Mouse (Mus musculus): ENCODE results near the gene Wfdc10. TPM values are rescaled to one million over a fixed set of nuclear protein-coding genes. Genes with fewer than 3 reads are reported as not detected.
A peak's percentile ranks its signal among the peaks of the same experiment; 100 is the strongest.
"Not testable (repeated sequence)": the region's sequence is repeated elsewhere in the genome, so short reads cannot be mapped to it uniquely, and the experiment has no call there.

Wfdc10 gene
- not detected in 2 replicates for polyA plus RNA-seq (2015; fragmentation: Nextera tagmentation; extraction: Ambion mirVana)

DNA sequence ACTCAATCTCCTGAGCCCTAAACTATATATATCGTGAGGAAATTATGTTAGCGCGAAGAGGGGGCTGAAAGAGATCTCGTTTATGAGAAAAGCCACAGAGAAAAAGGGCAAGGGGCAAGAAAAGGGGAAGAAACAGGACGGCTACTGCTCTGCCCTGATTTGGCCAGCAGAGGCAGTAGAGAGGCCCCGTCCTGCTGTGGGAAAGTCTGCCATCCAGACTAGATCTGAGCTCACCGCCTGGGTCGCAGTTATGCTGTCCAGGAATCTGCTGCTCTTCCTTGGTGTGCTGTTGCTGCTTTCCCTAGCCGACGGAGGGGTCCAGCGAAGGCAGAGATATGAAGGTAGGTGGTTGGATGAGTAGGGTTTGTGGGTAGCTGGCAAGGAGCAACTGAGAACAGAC is at the start of gene Wfdc10:
Gene Wfdc10, plus strand, starts transcription at position 189 of the 400 bp plus-strand sequence.
- WGBS (ENCODE audit: insufficient replicate concordance) = 14% methylated on average over 11 of the region's 11 CpGs

DNA sequence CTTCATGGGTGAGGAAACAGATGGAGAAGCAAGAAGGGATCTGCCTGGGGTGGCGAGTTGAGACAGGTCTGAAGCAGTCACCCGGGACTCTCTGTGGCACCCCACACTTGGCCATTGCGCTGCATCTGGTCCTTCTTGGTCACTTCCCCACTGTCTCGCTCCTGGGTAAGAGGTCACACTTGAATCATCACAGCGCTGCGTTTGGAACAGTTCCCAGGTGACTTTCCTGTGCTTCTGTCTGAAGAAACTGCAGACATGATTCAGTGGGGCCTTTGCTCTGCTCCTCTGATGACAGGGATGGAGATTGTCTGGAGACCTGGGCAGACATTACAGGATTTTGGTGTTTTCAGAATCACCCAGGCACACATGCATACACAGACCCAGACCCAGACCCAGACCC is 47.1 kb upstream of the Wfdc10 start:
- DNase-seq = no peak
- Histone ChIP-seq H3K27ac (no peak overlapping the region), H3K9me3 (replicated peaks) (no peaks in the 10 kb centered on the region), H3K27me3 (no peaks in the 10 kb centered on the region), H3K4me3 (replicated peaks) (no peak overlapping the region), H3K4me1 (replicated peaks) (no peaks in the 10 kb centered on the region), H3K4me2 (no peak overlapping the region), H3K36me3 (no peaks in the 10 kb centered on the region), H3K9ac (no peak overlapping the region)
- 61% methylated on average over 6 of the region's 6 CpGs for WGBS (ENCODE audit: insufficient replicate concordance)
- no peak for ATAC-seq (ENCODE audit: low read depth)

More for the DNA sequence above, at the start of gene Wfdc10:
- H3K4me3 ChIP-seq (replicated peaks) = no peak within 1 kb of the TSS
- DNase-seq (peak; percentile 3), ATAC-seq (ENCODE audit: low read depth) (no peak)
- no peaks in the 10 kb centered on the region for H3K27me3 ChIP-seq
- no peak within 1 kb of the TSS for H3K4me2 ChIP-seq
- no peaks in the 10 kb centered on the region for H3K4me1 ChIP-seq (replicated peaks)
- H3K36me3 ChIP-seq = no peaks in the 10 kb centered on the region
- H3K27ac ChIP-seq = no peak within 1 kb of the TSS
- H3K9me3 ChIP-seq (replicated peaks) = no peaks in the 10 kb centered on the region
- H3K9ac ChIP-seq = no peak within 1 kb of the TSS

DNA sequence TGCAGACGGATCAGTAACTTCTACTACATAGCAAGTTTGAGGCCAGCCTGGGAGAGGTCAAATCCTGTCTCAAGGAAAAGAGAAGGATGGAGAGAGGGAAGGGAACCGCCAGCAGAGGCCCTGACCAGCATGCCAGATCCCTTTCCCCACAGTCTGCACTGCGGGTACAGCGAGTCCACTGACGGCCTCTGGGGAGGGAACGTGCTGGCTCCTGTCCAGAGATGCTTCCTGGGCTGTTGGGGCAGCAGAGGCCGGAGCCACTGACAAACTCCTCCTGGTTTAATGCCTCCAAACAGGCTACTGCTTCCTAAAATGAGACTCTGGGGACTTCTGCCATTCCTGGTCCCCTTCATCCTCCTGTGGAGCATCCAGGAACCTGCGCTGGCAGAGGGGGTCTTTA is 42.4 kb upstream of the Wfdc10 start, which contains the start of the genes Wfdc6b and Wfdc8:
Gene Wfdc6b, plus strand, starts transcription at position 52 of the 400 bp plus-strand sequence.
Gene Wfdc8, minus strand, starts transcription at position 156 of the 400 bp plus-strand sequence.
- not testable (repeated sequence) for H3K9me3 ChIP-seq (replicated peaks); DNase-seq; H3K4me2 ChIP-seq; H3K36me3 ChIP-seq; H3K4me1 ChIP-seq (replicated peaks); H3K27ac ChIP-seq; H3K9ac ChIP-seq; H3K27me3 ChIP-seq; H3K4me3 ChIP-seq (replicated peaks); ATAC-seq (ENCODE audit: low read depth)
- 54% methylated on average over 8 of the region's 8 CpGs for WGBS (ENCODE audit: insufficient replicate concordance)

DNA sequence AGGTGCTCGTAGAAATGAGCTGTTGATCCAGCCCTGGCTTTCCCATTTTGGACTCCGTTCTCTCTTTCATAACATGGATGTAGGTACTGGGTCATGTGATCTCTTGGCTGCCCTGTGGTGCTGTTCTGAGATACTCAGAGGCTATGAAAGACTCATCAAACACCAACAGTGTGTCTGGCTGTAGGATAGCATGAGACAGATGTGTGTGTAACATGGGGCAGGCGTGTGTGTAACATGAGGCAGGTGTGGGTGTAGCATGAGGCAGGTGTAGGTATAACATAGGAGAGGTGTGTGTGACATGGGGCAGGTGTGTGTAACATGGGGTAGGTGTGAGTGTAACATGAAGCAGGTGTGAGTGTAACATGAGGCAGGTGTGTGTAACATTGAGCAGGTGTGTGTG is 40.5 kb upstream of the Wfdc10 start:
- WGBS (ENCODE audit: insufficient replicate concordance) = 69% methylated on average over 3 of the region's 3 CpGs
- no peak overlapping the region for H3K9ac ChIP-seq
- no peak overlapping the region for H3K4me2 ChIP-seq
- no peaks in the 10 kb centered on the region for H3K4me1 ChIP-seq (replicated peaks)
- no peaks in the 10 kb centered on the region for H3K36me3 ChIP-seq
- H3K27me3 ChIP-seq = no peaks in the 10 kb centered on the region
- DNase-seq = no peak
- H3K27ac ChIP-seq = no peak overlapping the region
- no peak overlapping the region for H3K4me3 ChIP-seq (replicated peaks)
- no peak for ATAC-seq (ENCODE audit: low read depth)
- H3K9me3 ChIP-seq (replicated peaks) = no peaks in the 10 kb centered on the region

DNA sequence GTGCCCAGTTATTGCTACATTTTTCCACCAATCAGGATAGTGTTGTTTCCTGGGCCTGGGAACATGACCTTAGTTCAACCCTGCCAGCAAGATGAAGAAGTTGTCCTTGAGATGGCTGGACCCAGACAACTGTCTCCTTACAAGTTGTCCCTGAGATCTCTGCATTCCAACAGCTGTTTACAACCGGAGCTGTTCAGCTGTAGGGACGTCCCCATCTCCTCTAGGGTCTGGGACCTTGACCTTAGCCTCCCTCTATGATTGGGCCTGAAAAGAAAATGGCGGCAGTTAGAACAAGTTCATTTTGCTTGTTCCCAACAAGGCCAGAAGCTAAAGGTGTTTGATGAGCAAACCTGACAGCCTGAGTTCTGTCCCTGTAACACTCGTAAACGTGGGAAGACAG is 36.8 kb upstream of the Wfdc10 start:
- H3K27ac ChIP-seq = no peak overlapping the region
- DNase-seq (no peak), ATAC-seq (ENCODE audit: low read depth) (no peak)
- H3K4me3 ChIP-seq (replicated peaks) = no peak overlapping the region
- 56% methylated on average over 5 of the region's 5 CpGs for WGBS (ENCODE audit: insufficient replicate concordance)
- no peaks in the 10 kb centered on the region for H3K27me3 ChIP-seq
- no peak overlapping the region for H3K4me2 ChIP-seq
- H3K36me3 ChIP-seq = no peaks in the 10 kb centered on the region
- no peak overlapping the region for H3K9ac ChIP-seq
- H3K4me1 ChIP-seq (replicated peaks) = no peaks in the 10 kb centered on the region
- no peaks in the 10 kb centered on the region for H3K9me3 ChIP-seq (replicated peaks)

DNA sequence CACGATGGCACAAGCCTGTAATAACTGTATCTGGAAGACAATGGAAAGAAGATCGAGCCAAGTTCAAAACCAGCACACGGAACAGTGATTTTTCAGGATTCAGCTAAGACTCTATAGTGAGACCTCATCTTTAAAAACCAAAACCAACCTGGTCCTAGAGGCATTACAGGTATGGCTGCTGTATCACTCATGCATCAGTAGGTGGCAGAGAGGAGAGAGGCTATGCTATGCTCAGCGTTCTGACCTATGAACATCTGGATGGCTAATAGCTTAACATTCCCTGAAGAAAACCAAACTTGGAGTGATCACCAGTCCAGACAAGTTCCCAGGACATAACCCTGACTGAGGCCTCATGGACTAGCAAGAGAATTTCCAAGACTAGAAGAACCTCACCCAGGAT is 34.1 kb upstream of the Wfdc10 start:
- Histone ChIP-seq H3K9ac (no peak overlapping the region), H3K27me3 (no peaks in the 10 kb centered on the region), H3K36me3 (no peaks in the 10 kb centered on the region), H3K27ac (no peak overlapping the region), H3K9me3 (replicated peaks) (no peaks in the 10 kb centered on the region), H3K4me3 (replicated peaks) (no peak overlapping the region), H3K4me2 (no peak overlapping the region), H3K4me1 (replicated peaks) (no peaks in the 10 kb centered on the region)
- WGBS (ENCODE audit: insufficient replicate concordance) = 54% methylated on average over 4 of the region's 4 CpGs
- no peak for ATAC-seq (ENCODE audit: low read depth)
- no peak for DNase-seq

DNA sequence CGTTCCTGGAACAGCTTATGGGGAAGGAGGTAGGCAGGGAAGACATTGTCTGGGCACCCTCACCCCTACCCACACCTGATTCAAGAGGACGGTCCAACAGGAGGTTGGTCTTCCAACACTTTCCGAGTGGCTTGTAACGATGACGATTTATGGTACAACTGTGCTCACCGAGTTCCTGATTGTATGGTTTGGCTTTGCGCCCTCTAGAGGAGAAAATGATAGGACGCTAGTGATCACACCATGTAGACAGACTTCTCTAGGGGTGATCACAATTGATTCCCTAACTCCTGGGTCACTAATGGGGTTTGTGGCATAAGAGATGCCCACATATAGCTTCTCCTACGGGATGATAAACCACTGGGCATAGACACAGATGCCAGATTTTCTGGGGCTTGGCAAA is 20.6 kb upstream of the Wfdc10 start:
- no peak overlapping the region for H3K9ac ChIP-seq
- ATAC-seq (ENCODE audit: low read depth) (no peak), DNase-seq (no peak)
- no peak overlapping the region for H3K27ac ChIP-seq
- no peaks in the 10 kb centered on the region for H3K4me1 ChIP-seq (replicated peaks)
- no peak overlapping the region for H3K4me3 ChIP-seq (replicated peaks)
- H3K27me3 ChIP-seq = no peaks in the 10 kb centered on the region
- WGBS (ENCODE audit: insufficient replicate concordance) = 64% methylated on average over 9 of the region's 9 CpGs
- H3K36me3 ChIP-seq = no peaks in the 10 kb centered on the region
- H3K4me2 ChIP-seq = no peak overlapping the region
- no peaks in the 10 kb centered on the region for H3K9me3 ChIP-seq (replicated peaks)

DNA sequence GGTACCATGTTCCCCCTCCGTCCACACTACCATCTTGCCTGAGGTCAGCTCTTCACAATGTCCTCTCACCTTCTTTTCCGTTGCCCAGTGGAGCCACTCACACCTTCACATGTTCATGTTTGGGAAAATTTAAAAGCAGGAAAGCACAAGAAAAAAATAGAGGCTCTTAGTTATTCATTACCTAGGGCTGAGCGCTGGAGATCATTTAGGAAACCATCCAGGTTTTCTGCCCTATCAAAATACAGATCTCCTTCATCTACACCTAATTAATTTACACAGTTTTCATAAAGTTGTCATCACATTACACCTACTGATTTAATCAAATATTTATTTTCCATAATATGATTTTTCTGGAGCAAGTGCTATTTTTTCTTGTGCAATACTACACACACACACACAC is 17.1 kb upstream of the Wfdc10 start, which contains the start of gene Wfdc16:
Gene Wfdc16, minus strand, starts transcription at position 101 of the 400 bp plus-strand sequence.
- WGBS (ENCODE audit: insufficient replicate concordance) = 60% methylated on average over 3 of the region's 3 CpGs
- DNase-seq = no peak

DNA sequence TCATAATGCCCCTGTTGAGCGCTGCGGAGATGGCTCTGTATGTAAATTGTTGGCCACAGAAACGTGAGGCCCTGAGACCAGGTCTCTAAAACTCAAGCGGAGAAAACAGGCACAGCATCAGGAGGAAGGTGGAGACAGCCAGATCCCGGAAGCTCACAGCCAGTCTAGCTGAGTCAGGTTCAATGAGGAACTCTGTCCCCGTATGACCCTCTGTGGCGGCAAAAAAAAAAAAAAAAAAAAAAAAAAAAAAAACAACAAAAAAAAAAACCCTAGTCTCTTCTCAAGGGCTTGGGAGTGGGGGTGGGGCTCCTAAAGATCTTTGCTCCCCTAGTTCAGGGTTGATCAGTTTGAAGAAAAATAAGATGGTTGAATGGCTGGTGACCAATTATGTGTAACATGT is 14.7 kb upstream of the Wfdc10 start:
- DNase-seq (no peak), ATAC-seq (ENCODE audit: low read depth) (no peak)
- Histone ChIP-seq H3K27ac (no peak overlapping the region), H3K36me3 (no peaks in the 10 kb centered on the region), H3K4me3 (replicated peaks) (no peak overlapping the region), H3K9ac (no peak overlapping the region), H3K4me1 (replicated peaks) (no peaks in the 10 kb centered on the region), H3K27me3 (no peaks in the 10 kb centered on the region), H3K4me2 (no peak overlapping the region), H3K9me3 (replicated peaks) (no peaks in the 10 kb centered on the region)
- WGBS (ENCODE audit: insufficient replicate concordance) = 36% methylated on average over 7 of the region's 7 CpGs

More for the DNA sequence above, 17.1 kb upstream of the Wfdc10 start, which contains the start of gene Wfdc16:
- ATAC-seq (ENCODE audit: low read depth) = no peak
- no peak within 1 kb of the TSS for H3K4me3 ChIP-seq (replicated peaks)
- no peaks in the 10 kb centered on the region for H3K4me1 ChIP-seq (replicated peaks)
- no peaks in the 10 kb centered on the region for H3K36me3 ChIP-seq
- no peak within 1 kb of the TSS for H3K9ac ChIP-seq
- H3K27ac ChIP-seq = no peak within 1 kb of the TSS
- H3K4me2 ChIP-seq = no peak within 1 kb of the TSS
- H3K27me3 ChIP-seq = no peaks in the 10 kb centered on the region
- no peaks in the 10 kb centered on the region for H3K9me3 ChIP-seq (replicated peaks)

DNA sequence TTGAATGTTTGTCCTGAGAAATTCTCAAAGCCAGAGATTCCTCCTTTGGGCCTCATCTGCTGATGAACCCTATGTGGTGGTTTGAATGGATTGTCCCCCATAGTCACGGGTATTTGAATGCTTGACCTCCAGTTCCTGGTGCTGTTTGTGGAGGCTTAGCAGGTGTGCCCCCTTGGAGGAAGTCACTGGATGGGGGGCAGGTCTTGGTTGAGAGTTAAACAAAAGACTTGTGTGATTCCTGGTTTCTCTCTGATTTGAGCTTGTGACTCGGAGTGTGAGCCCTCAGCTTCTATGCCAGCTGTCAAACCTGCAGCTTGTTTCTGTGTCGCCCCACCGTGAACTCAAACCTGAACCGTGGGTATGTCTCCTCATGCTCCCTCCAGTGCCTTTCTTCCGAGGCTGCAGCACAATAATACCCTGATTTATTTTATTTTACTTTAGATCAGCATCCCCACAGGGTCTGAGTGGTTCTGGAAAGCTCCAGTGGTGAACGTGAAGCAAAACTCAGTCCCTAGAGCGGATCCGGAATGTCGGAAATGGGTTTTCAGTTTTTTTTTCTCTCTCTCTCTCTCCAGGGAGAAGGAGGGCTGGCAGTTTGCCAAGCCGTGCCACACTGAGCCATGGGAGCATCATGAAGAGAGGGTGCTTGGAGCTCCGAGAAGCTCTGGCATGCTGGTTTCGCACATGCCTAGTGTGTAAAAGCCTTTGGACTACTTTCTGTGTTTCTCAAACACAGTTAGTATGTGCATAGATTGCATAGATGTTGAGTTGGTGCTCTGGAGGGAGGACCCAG is 13.8 kb upstream of the Wfdc10 start:
- Histone ChIP-seq H3K27ac (no peak overlapping the region), H3K4me1 (replicated peaks) (no peaks in the 10 kb centered on the region), H3K27me3 (no peaks in the 10 kb centered on the region), H3K36me3 (no peaks in the 10 kb centered on the region), H3K9ac (no peak overlapping the region), H3K4me3 (replicated peaks) (no peak overlapping the region), H3K4me2 (no peak overlapping the region), H3K9me3 (replicated peaks) (no peaks in the 10 kb centered on the region)
- DNase-seq (no peak), ATAC-seq (ENCODE audit: low read depth) (no peak)
- WGBS (ENCODE audit: insufficient replicate concordance) = 74% methylated on average over 13 of the region's 13 CpGs

DNA sequence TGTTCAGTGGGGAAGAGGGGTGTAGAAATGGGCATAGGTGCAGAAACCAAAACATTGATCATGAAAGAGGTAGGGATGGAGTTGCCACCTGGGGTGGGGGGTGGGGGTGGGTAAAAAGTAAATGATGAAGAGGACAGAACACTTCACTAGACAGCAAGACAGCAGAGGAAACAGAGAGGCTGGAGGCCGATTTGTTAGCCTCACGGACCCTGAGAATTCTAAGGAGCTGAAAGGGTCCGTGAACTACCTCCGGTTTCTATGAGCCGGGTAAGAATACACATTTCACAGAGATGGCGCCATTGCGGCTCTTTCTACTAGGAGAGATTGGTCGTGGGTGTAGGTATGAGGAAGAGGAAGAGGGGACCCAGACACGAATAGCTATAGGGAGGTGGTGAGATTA is 637 bp downstream of the Wfdc10 start, which contains the start of gene Wfdc9:
Gene Wfdc9, minus strand, starts transcription at position 101 of the 400 bp plus-strand sequence.
- Histone ChIP-seq H3K4me1 (replicated peaks) (no peaks in the 10 kb centered on the region), H3K27ac (no peak within 1 kb of the TSS), H3K4me3 (replicated peaks) (no peak within 1 kb of the TSS), H3K36me3 (no peaks in the 10 kb centered on the region), H3K4me2 (no peak within 1 kb of the TSS), H3K9me3 (replicated peaks) (no peaks in the 10 kb centered on the region), H3K9ac (no peak within 1 kb of the TSS), H3K27me3 (no peaks in the 10 kb centered on the region)
- no peak for ATAC-seq (ENCODE audit: low read depth)
- whole genome bisulfite sequencing (ENCODE audit: insufficient replicate concordance) = 60% methylated on average over 9 of the region's 9 CpGs
- no peak for DNase-seq

DNA sequence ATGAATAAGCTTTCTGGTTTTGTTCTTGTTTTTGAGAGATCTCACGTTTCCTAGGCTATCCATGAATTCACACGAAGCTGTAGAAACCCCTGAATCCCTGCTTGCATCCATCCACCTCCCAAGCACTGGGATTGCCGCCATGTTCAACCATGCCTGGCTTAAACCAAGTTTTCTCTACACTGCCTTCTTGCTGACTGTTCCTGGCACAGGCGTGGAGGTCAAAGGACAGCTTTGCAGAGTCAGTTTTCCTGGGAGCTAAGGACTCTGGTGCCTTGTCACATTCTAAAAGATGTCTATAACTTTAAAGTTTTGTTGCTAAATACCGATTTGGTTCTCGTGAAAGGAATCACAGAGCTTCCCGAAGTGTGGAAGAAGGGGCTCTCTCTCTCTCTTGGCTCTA is 9.0 kb downstream of the Wfdc10 start:
- 65% methylated on average over 7 of the region's 7 CpGs for WGBS (ENCODE audit: insufficient replicate concordance)
- H3K4me1 ChIP-seq (replicated peaks) = no peaks in the 10 kb centered on the region
- no peak for DNase-seq

More for the DNA sequence above, 9.0 kb downstream of the Wfdc10 start:
- H3K9ac ChIP-seq = no peak overlapping the region
- H3K36me3 ChIP-seq = no peaks in the 10 kb centered on the region
- H3K27me3 ChIP-seq = no peaks in the 10 kb centered on the region
- H3K4me3 ChIP-seq (replicated peaks) = no peak overlapping the region
- H3K4me2 ChIP-seq = no peak overlapping the region
- no peak for ATAC-seq (ENCODE audit: low read depth)
- H3K27ac ChIP-seq = no peak overlapping the region
- no peaks in the 10 kb centered on the region for H3K9me3 ChIP-seq (replicated peaks)

All from liver, embryonic 13.5 days (tissue).